Mouse (Mus musculus) embryonic facial prominence, embryonic 12.5 days (tissue): ENCODE results near the gene Kcnk18. TPM values are rescaled to one million over a fixed set of nuclear protein-coding genes. Genes with fewer than 3 reads are reported as not detected.

Experiments
- polyA plus RNA-seq: library from polyadenylated mRNA; unstranded; fragments of >200 nt; fragmentation: Nextera tagmentation; extraction: Ambion mirVana; gene quantifications from 2 replicates; pipeline ENCODE4 v1.2.1, GENCODE M21; 2016

Kcnk18 gene
- polyA plus RNA-seq, 1 experiment from 2014 or later = not detected

Other genes starting within 250 kb of the Kcnk18 start
- 4.6 and 4.7 TPM in 2 replicates for gene Shtn1, start 143.1 kb upstream of the Kcnk18 start, polyA plus RNA-seq
- gene Vax1, start 49.2 kb upstream of the Kcnk18 start, polyA plus RNA-seq = 1.1 TPM in 2 replicates
- gene Slc18a2, start 41.7 kb downstream of the Kcnk18 start, polyA plus RNA-seq = 8.1 and 10.4 TPM in 2 replicates
- gene Rps12-ps3, start 103.1 kb downstream of the Kcnk18 start, polyA plus RNA-seq = 5.6 and 24.4 TPM in 2 replicates
- 17.0 and 18.8 TPM in 2 replicates for gene Pdzd8, start 126.6 kb downstream of the Kcnk18 start, polyA plus RNA-seq
- 20.6 and 23.7 TPM in 2 replicates for gene Emx2, start 239.2 kb downstream of the Kcnk18 start, polyA plus RNA-seq